Mouse (Mus musculus) layer of hippocampus, postnatal 14 days (tissue): ENCODE results near the gene Cdc6. TPM values are rescaled to one million over a fixed set of nuclear protein-coding genes. Genes with fewer than 3 reads are reported as not detected.

Experiments used
- total RNA-seq, 2 experiments: library from RNA; stranded (reverse); gene quantifications; 2 replicates each; pipeline ENCODE4 v1.2.3; 2021

The Cdc6 gene
- total RNA-seq, 2 experiments from 2014 or later: 0.81 to 0.97 TPM

Other genes with a start within 250 kb of the Cdc6 start
- gene Gsdma, start 243.4 kb upstream of the Cdc6 start, total RNA-seq: not detected
- gene Psmd3, start 225.2 kb upstream of the Cdc6 start, total RNA-seq: 100 to 1,000 TPM; 122 to 126 TPM
- gene Csf3, start 206.5 kb upstream of the Cdc6 start, total RNA-seq: not detected
- gene Med24, start 178.4 kb upstream of the Cdc6 start, total RNA-seq: 100 to 1,000 TPM; 109 to 110 TPM
- gene Thra, start 167.2 kb upstream of the Cdc6 start, total RNA-seq: 1,000 to 10,000 TPM; 1,264 to 1,291 TPM
- 10 to 100 TPM; 53.3 to 65.3 TPM for gene Nr1d1, start 132.5 kb upstream of the Cdc6 start, total RNA-seq
- gene Msl1, start 112.3 kb upstream of the Cdc6 start, total RNA-seq: 100 to 1,000 TPM; 149 to 161 TPM
- gene Casc3, start 102.9 kb upstream of the Cdc6 start, total RNA-seq: 10 to 100 TPM; 56.7 to 59.7 TPM
- gene Rapgefl1, start 71.0 kb upstream of the Cdc6 start, total RNA-seq: 100 to 1,000 TPM; 159 to 165 TPM
- 10 to 100 TPM; 35.8 to 43.8 TPM for gene Wipf2, start 44.2 kb upstream of the Cdc6 start, total RNA-seq
- 10 to 100 TPM; 20.2 to 20.3 TPM for gene Rara, start 20.0 kb downstream of the Cdc6 start, total RNA-seq
- gene Gjd3, start 75.2 kb downstream of the Cdc6 start, total RNA-seq: 1 to 10 TPM; 2.2 TPM
- gene Top2a, start 116.4 kb downstream of the Cdc6 start, total RNA-seq: 1 to 10 TPM; 8.1 to 9.8 TPM
- 100 to 1,000 TPM in 1 of 2 experiments, 10 to 100 TPM in 1; 93.6 to 121 TPM for gene Igfbp4, start 133.4 kb downstream of the Cdc6 start, total RNA-seq
- under 1 TPM; 0.09 to 0.21 TPM for gene Tns4, start 181.5 kb downstream of the Cdc6 start, total RNA-seq
- gene Ccr7, start 247.3 kb downstream of the Cdc6 start, total RNA-seq: not detected